Mouse (Mus musculus) gastrocnemius, adult 2 months (tissue): ENCODE data around the gene Cdk5r1. TPM values are rescaled to one million over a fixed set of nuclear protein-coding genes. Genes with fewer than 3 reads are reported as not detected.

ENCODE experiments used
- DNase-seq: peaks from one replicate; pipeline ENCODE4 v3.0.0; 2022
- H3K27ac ChIP-seq: fragments of 200-600 bp; 2 replicates; pipeline ENCODE4 v1.8.1; 2022; ENCODE audit warnings: mild to moderate bottlenecking
- H3K4me3 ChIP-seq: fragments of 200-600 bp; 2 replicates; pipeline ENCODE4 v1.8.1; 2022; ENCODE audit warnings: mild to moderate bottlenecking, moderate library complexity
- CTCF ChIP-seq: fragments of 200-600 bp; IDR thresholded peaks from 2 replicates; pipeline ENCODE4 v1.8.1; 2022; ENCODE audit warnings: antibody characterized with exemption, mild to moderate bottlenecking, moderate library complexity
- intact Hi-C: fragments of 180-260 bp; cut with DNase I; formaldehyde crosslinking; loops from one replicate; pipeline ENCODE4 v1.15.1; 2025
- total RNA-seq, 2 experiments: library from RNA; stranded (reverse); gene quantifications; 2 replicates each; pipeline ENCODE4 v1.2.3; 2021

Gene Cdk5r1
- total RNA-seq, 2 experiments from 2014 or later = 0.20 to 0.42 TPM

DNA sequence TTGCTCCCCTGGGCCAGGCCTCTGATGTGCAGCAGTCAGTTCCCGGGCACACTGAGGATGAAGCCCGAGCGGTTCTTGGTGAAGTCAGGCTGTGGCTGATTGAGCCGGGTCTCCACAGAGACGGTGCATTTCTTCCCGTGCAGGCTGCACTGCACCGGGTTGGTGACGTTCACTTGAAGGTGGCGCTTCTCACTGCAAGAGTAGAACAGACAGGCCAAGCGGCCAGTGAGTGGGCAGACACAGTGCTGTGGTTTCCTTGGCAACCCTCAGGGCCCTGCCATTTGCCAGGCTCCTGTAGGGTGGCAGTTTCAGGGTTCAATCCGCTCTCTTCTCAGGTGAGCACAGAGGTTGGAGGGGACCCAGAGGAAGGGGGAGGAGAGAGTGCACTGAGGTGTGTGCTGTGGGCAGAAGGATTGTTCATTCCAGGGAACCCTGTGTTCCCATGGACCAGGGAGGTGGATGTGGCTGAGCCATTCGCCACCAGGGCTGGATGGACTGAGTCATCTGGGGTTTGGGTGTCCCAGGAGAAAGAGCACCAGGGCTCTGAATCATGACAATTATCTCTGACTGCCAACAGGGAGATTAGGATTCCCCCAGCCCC is 7.5 kb downstream of the Cdk5r1 start:
- no peak for DNase-seq
- intact Hi-C loops = no loop called here
- TF ChIP-seq CTCF = no peak

DNA sequence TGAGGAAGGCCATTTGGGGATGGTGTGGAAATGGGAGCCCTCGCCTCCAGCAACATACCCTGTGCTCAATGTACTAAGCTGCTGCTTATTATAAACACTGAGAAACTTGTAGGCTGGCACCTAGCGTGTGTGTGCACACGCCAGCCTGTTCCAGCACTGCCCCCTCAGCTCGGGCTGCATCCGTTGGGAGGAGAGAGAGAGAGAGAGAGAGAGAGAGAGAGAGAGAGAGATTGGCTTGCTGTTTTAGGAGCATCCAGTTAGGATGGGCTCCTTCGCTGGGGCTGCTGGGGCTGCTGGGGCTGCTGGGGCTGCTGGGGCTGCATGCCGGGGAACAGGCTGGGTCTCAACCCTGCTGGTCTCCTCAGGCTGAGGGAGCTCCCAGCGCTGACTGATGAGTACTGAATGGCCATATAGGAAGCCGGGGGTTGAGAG is 8.3 kb downstream of the Cdk5r1 start:
- DNase-seq = no peak
- no peak for TF ChIP-seq CTCF
- intact Hi-C loops = no loop called here
- H3K27ac ChIP-seq = no peak overlapping the region
- H3K4me3 ChIP-seq = no peak overlapping the region

More for the DNA sequence above, 7.5 kb downstream of the Cdk5r1 start:
- no peak overlapping the region for H3K4me3 ChIP-seq
- no peak overlapping the region for H3K27ac ChIP-seq

DNA sequence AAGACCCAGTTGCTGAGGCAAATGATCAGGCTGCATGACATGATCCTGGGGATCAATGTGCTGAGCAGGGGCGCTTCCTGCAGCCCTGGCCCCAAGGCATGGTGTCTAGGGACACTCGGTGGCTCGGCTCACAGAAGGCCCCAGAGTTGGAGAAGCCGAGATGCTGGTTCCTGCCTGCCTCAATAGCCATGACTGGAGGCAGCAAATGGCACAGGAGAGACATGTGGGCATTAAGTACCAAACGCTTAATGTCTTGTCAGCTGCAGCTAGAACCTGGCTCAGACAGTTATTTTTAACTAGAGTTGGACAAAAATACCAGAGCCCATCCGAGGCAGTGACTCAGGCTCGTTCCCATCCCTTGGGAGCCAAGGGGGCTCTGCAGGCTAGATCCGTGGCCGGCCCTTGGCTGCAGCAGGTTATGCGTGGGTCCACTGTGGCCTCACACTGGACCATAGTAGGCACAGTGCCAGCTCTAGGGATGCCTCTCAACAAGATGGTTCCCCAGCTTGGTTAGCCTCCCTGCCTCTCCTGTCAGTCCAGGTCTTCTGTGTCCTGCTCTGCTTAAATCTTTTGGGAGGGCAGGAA is 8.9 kb downstream of the Cdk5r1 start:
- Histone ChIP-seq H3K4me3 (no peak overlapping the region), H3K27ac (no peak overlapping the region)
- no peak for TF ChIP-seq CTCF
- DNase-seq = no peak
- intact Hi-C loops = no loop called here

DNA sequence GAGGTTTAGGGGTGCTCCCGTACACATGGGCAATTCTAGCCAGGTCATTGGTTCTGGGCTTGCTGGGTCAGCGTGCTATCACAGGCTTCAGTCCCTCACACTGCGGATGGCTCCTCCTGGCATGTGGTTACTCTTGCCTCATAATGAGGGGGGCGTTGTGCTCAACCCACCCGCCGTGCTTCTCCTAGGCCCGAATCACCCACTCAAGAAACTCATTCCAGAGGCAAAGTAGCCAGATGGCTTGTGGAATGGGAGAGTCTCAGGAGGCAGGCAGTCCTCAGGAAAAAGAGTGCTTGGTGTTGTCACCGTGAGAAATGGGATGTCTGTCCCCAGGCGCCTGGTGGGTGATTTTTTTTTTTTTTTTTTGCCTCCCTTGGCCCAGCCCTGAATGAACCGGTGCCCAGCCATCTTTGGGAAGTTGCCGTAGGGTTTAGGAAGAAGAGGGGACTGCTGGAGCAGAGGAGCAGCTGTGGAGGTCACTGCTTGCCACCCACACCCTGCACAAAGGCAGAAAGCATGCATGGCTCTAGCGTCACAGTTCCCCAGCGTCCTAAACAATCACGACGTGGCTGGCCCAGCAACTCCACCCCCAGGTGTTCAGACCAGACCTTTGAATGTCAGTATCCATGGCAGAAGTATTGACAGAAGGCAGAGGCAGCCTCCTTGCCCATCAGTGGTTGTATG is 11.2 kb downstream of the Cdk5r1 start:
- TF ChIP-seq CTCF = no peak
- intact Hi-C loops = no loop called here
- H3K4me3 ChIP-seq = no peak overlapping the region
- no peak overlapping the region for H3K27ac ChIP-seq
- no peak for DNase-seq

DNA sequence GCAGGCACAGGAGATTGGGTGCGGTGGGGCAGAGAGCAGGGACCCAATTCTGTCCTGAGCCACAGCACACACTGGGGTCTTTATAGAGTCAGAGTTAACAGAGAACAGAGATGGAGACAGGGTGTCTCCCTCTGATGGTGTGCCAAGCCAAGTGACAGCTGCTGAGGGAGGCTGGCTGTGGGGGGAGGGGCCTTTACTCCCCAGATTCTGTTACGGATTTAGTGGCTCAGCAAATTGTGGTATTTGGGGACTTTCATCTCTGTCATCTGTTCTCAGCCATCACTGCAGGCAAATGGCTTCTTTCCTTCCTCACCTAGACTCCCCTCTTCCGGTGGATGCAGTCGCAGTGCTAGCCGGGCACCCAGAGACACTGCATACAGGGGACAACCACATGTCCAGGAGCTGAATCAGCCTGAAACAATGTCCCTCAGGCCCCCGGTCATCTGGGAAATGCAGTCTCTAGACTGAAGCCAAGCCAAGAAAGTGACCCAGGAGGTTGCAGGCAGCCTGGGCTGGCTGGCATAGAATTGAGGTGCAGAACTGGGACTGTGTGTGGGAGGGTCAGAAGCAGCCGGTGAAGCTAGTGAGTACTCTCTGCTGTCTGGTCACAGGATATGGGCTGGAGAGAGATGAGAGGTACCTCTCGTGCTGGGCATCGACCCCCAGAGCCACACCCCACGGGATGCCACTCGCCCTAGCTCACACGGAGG is 12.5 kb downstream of the Cdk5r1 start:
- Histone ChIP-seq H3K27ac (peak overlapping the region; percentile 20; the same call in 1 of the 2 replicates), H3K4me3 (peak overlapping the region; percentile 29)
- TF ChIP-seq CTCF = no peak
- intact Hi-C loops = no loop called here
- DNase-seq = peak; percentile 50

DNA sequence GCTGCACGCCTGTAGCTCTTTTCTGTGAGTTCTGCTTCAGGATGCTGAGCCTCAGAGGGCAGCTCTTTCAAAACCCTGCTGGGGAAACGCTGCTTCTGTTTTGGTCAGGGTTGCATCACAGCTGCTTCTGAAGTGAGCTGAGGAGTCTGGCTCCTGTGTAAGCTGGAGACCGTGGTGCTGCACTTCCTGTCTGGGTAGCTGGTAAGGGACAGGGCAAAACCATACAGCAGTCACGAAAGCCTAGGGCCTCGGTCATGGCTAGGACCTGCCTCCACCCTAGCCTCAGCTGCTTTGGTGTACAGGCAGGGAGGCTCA is 13.0 kb downstream of the Cdk5r1 start:
- intact Hi-C loops = no loop called here
- Histone ChIP-seq H3K27ac (peak overlapping the region; percentile 20; the same call in 1 of the 2 replicates), H3K4me3 (peak overlapping the region; percentile 2; the same call in 1 of the 2 replicates)
- DNase-seq = no peak
- no peak for TF ChIP-seq CTCF

DNA sequence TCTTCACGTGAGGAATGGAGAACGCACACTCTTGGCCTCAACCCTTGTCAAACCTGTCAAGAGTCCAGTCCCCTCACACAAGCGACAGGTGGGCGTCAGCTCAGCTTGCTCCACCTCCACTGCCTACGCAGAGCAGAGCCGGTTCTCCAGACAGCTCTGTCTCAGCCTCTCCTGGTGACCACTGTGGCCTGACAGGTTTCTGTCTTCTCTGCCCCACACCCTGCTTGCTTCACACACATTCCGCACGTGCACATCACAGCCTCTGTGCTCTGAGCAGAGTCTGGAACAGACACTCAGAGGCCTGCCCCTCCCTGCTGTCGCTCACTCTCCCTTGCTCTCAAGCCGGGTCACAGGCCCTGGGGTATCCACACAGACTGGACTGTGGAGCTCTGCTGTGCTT is 14.0 kb downstream of the Cdk5r1 start:
- no peak for DNase-seq
- TF ChIP-seq CTCF = no peak
- Histone ChIP-seq H3K4me3 (no peak overlapping the region), H3K27ac (no peak overlapping the region)
- intact Hi-C loops = no loop called here

DNA sequence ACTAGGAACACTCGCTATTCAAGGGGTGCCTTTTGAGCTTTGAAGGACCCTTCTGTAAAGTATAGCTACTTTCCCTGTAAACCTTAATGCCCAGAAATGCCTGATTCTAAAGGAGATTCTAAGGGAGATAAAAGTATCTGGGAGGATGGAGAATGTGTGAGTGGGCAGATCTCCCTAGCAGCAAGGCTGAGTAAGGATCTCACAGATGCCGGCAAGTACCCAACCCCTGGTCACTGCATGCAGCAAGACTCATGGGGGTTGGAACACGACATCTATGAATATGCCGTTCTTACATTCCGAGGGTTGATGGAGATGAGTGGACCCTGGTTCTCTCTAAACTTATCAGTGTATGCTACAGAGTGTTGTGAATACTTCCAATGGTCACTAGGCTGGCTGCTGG is 16.4 kb downstream of the Cdk5r1 start:
- DNase-seq = no peak
- no peak for TF ChIP-seq CTCF
- H3K27ac ChIP-seq = no peak overlapping the region
- H3K4me3 ChIP-seq = no peak overlapping the region
- intact Hi-C loops = no loop called here

DNA sequence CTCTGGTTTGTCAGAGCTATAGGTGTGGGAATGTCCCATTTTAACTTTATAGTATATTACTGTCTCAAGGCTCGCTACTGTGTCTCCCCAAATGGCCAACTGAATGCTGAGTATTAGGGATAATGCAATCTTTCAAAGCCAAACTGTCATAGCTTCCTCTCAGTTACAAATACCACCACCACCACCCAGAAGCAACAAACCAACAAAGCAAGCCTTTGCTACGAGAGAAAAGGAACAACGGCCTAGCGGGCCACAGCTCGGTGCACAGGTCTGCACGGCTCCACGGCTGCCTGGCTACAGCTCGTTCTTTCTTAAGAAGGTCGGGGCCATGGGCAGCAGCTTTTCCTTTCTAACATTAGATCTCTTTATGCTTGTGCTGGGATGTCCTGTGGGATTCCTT is 18.0 kb downstream of the Cdk5r1 start:
- H3K4me3 ChIP-seq = no peak overlapping the region
- H3K27ac ChIP-seq = no peak overlapping the region
- TF ChIP-seq CTCF = no peak
- intact Hi-C loops = no loop called here
- DNase-seq = no peak

DNA sequence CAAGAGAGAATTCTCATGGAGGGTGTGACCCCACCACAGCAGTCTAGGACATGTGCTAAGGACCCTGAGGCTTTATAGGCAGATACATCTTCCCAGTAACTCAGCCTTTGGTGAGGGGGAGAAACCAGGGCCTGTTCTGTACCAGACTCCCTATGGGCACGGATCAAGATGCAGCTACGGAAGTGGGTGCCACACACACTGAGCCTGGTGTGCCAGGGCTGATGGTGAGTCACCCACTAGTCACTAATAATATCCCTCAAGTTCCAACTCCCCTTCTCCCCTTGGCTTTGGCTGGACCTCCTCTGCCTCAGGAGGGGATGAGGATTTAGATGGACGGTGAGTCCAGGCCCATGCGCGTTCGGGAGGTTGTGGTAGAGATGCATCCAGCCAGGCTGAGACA is 19.1 kb downstream of the Cdk5r1 start:
- intact Hi-C loops = no loop called here
- no peak for DNase-seq
- H3K4me3 ChIP-seq = no peak overlapping the region
- no peak overlapping the region for H3K27ac ChIP-seq
- no peak for TF ChIP-seq CTCF

DNA sequence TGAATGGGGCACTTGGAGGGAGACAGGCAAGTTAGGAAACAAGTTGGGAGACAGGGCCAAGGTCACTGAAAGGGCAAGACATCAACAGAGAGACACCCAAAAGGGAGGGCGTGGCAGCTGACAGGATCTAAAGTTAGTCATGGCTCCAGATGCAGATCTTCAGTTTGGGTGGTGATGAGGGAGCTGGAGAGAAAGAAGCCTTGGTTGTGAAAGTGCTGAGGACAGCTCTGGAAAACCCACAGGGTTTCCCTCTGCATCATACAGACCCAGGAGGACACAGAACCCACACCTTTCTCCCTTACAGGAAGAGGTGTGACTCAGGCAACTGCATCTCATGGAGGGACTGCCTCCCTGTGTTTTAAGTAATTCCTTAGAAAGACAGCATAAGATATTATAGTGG is 19.8 kb downstream of the Cdk5r1 start:
- Histone ChIP-seq H3K27ac (no peak overlapping the region), H3K4me3 (no peak overlapping the region)
- no peak for DNase-seq
- no peak for TF ChIP-seq CTCF
- intact Hi-C loops = no loop called here

DNA sequence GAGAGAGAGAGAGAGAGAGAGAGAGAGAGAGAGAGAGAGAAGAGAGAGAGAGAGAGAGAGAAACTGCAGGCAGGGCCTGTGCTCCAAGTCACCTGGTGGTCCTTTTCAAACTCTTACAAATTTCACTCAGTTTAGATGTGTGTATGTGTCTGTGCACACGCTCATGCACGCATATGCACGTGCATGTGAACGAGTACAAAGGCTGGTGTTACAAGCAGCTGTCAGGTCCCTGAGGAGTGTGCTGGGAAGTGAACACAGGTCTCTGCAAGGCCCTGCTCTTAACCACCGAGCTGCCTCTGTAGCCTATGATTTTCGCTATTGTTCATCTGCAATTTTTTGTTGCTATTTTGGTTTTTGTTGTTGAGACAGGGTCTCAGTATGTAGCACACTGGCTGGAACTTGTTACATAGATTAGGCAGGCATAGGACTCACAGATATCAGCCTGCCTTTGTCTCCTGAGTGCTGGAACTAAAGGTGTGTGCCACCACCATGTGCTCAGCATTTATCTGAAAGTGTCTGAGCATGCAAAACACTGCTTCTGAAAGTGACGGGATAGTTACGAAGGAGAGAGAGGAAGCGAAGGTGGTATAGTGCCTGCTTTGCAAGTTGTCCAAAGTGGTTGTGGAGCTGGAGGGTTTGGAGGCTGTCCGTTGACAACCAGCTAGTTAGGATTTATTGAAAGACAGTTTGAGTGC is 20.5 kb downstream of the Cdk5r1 start:
- intact Hi-C loops = no loop called here
- no peak for DNase-seq
- no peak for TF ChIP-seq CTCF
- no peak overlapping the region for H3K4me3 ChIP-seq
- no peak overlapping the region for H3K27ac ChIP-seq
